Mouse (Mus musculus): Measurements from ENCODE around the gene 4930583I09Rik.

Gene 4930583I09Rik

GRCm38 (mm10) chr17:64835928-64836327, at the start of gene 4930583I09Rik:
4930583I09Rik (minus strand) TSS chr17:64836071.
- DNase-seq (ENCODE audit: low spot score in 2 of 2), result peak in 1 of 2 experiments; percentile 8

GRCm38 (mm10) chr17:64876111-64876510, 40.2 kb upstream of the 4930583I09Rik start:
- no peak for DNase-seq (ENCODE audit: low spot score in 2 of 2)

DNA sequence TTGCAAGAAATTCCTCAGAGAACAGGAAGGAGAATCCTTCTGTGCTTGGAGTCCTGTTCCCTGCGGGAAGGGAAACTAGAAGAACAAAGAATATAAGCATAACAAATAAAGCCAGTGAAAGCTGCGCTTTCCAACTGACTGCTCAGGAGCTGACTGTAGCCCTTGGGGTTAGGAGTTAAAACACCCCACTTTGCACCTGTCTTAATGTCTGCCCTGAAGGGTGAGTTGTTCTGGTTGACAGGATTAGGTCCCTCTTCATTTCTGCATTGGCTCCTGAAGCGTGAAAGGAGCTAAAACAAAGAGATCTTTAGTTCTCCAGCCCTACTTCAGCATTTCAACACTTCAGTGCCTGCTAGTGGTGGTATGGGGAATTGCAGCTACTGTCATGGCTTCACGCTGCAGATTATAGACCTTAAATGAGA, 37.8 kb upstream of the 4930583I09Rik start:
- peak in 1 of 2 experiments; percentile 18 for DNase-seq (ENCODE audit: low spot score in 2 of 2)

GRCm38 (mm10) chr17:64863817-64864216, 27.9 kb upstream of the 4930583I09Rik start:
- DNase-seq (ENCODE audit: low spot score in 2 of 2), result no peak

DNA sequence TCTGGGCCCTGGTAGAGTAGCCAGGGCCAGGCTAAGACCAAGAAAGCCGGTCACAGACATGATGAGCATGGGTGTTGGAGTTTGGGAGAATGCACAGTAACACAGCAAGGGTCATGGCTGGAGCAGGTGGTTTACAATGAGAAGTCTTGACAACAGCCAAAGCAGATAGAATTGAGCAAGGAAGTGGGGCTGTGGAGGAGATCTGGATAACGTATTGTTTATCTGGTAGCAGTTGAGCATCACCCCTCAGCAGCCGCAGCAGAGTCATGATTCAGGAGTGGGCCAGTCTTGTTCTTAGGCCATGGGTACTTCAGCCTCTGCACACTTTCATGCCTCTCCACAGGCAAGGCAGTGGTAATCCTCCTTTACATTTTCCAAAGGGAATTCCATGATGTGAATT, 25.1 kb upstream of the 4930583I09Rik start:
- DNase-seq (ENCODE audit: low spot score in 2 of 2), result no peak

DNA sequence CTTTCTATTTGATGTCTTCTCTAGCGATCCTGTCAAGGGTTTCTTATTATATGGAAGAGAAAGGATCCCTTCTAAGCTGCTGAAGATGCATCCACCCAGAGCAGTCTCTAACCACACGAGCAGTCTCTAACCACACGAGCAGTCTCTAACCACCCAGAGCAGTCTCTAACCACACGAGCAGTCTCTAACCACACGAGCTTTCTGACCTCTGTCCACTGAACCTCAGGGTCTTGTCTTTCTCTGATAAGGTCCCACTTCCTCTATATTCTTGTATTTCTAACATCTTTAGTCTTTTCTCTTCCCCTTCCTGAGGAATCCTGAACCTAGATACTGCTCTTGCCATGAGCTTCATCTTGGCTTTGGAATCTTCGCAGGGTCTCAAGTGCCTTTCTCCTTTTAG, 23.0 kb upstream of the 4930583I09Rik start:
- no peak for DNase-seq (ENCODE audit: low spot score in 2 of 2)

DNA sequence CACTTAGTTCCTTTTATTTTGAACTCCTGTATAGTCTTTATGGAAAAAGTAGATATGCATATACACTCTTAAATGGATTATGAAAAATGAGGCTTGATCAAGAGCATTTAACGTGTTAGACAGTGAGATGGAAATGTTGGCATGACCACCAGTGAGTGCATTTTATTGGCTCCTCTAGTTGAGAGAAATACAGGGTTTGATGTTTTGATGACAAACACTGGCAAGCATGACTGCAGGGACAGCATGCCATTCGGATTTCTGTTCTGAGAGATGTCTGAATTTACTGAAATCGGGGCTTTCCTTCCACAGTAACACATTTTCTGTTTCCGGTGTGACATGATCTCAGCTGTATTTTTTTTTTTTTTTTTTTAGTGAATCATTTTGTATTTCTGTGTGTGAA, 12.2 kb upstream of the 4930583I09Rik start:
- no peak for DNase-seq (ENCODE audit: low spot score in 2 of 2)

GRCm38 (mm10) chr17:64846654-64847053, 10.8 kb upstream of the 4930583I09Rik start:
- no peak for DNase-seq (ENCODE audit: low spot score in 2 of 2)

- DNase-seq (ENCODE audit: low spot score in 2 of 2), result no peak
Measured at GRCm38 (mm10) chr17:64836892-64837291, 1.0 kb upstream of the 4930583I09Rik start.

DNA sequence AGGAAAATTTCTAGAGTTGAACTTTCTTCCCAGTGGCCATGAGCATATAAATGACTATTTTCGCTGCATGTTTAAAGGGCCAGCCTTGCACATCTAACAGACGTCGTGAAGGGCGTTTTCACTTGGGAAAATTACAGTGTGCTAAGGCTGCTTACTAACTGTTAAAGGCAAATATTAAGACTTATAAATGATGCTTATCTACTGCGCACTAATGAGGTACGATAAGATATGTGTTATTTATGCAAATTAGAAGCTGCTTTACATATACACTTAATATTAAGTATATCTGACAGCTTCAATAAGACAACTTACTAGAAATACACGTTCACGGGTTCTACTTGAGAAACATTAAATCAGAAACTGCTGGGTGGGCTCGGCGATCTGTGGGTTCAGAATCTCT, 481 bp upstream of the 4930583I09Rik start:
- DNase-seq (ENCODE audit: low spot score in 2 of 2), result no peak

- DNase-seq (ENCODE audit: low spot score in 2 of 2), result no peak
Measured at GRCm38 (mm10) chr17:64833906-64834490, 1.9 kb downstream of the 4930583I09Rik start.

DNA sequence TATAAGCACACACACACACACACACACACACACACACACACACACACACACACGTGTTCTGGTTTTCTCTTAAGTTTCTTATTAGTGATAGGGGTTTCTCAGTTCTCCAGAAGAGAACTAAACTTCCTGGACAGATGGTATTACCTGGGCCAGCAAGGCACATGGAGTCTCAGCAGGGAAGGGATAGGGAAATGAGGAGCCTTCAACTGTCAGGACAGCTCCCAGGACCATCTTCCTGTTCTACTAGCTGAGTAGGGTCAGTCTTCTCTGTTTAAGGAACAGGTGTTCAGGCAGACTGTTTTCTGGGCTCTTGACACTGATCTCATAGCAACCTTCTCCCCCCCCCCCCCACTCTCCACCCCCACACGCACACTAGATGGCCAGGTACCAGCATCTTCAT, 2.8 kb downstream of the 4930583I09Rik start:
- DNase-seq (ENCODE audit: low spot score in 2 of 2), result no peak

DNA sequence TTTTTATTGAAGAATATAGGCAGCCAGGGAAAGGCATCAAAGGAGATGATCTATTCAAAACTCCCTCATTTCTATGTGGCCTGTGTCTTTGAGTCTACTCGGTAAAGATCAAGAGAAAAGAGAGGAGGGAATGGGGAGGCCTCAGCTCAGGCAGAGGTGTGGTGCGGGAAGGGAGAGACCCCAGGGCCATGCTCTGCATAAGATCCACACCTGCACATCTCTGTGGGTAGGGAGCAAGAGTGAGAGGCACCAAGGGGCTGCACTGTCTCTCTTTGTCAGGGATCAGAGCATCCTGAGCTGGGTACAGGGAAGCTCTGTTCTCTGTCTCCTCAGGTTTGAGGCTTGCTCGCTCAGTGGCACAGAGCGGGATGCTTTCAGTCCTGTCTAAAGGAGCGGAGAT, 8.4 kb downstream of the 4930583I09Rik start:
- no peak for DNase-seq (ENCODE audit: low spot score in 2 of 2)

- DNase-seq (ENCODE audit: low spot score in 2 of 2), result no peak
Measured at GRCm38 (mm10) chr17:64826843-64827242, 9.0 kb downstream of the 4930583I09Rik start.

- DNase-seq (ENCODE audit: low spot score in 2 of 2), result no peak
Measured at GRCm38 (mm10) chr17:64822561-64822960, 13.3 kb downstream of the 4930583I09Rik start.

- no peak for DNase-seq (ENCODE audit: low spot score in 2 of 2)
Measured at GRCm38 (mm10) chr17:64820841-64821593, 14.9 kb downstream of the 4930583I09Rik start.

- DNase-seq (ENCODE audit: low spot score in 2 of 2), result no peak
Measured at GRCm38 (mm10) chr17:64816298-64816697, 19.6 kb downstream of the 4930583I09Rik start.

- no peak for DNase-seq (ENCODE audit: low spot score in 2 of 2)
Measured at GRCm38 (mm10) chr17:64815806-64816205, 20.1 kb downstream of the 4930583I09Rik start.

DNA sequence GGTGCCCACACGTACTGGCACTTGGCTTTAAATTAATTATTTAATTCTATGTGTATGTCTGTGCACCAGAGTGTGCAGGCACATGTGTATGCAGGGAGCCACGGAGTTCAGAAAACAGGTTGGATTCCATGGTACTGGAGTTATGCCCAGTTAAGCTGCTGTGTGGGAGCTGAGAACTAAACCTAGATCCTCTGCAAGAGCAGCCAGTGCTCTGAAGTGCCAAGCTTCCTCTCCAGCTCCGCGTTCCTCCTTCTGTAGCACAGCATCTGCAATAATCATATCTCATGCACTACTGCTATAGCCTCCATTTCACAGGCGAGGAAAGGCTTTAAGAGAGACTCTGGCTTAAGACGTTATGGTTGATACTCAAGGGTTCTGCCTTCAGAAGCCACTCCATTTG, 22.3 kb downstream of the 4930583I09Rik start:
- no peak for DNase-seq (ENCODE audit: low spot score in 2 of 2)

GRCm38 (mm10) chr17:64806035-64806589, 29.8 kb downstream of the 4930583I09Rik start:
- DNase-seq (ENCODE audit: low spot score in 2 of 2), result no peak

GRCm38 (mm10) chr17:64804375-64805124, 31.3 kb downstream of the 4930583I09Rik start:
- DNase-seq (ENCODE audit: low spot score in 2 of 2), result no peak

DNA sequence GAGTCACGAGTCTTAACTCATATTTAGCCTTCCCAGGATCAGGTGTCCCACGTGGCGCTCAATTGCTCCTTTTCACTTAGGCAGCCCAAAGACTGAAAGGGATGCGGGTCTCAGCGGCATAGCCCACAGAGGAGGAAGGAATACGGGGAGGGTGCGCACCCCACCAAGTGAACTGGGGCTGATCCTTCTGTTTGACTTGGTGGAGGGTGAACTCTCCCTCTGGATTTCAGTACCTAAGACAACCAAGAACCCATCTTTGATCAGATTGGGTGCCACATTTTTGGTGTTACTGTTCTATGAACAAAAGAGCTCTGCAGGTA, 33.0 kb downstream of the 4930583I09Rik start:
- DNase-seq (ENCODE audit: low spot score in 2 of 2), result no peak

Measured in urinary bladder, adult 18-20 months (tissue).